Mouse (Mus musculus): ENCODE results near the gene Tigd3. TPM values are rescaled to one million over a fixed set of nuclear protein-coding genes. Genes with fewer than 3 reads are reported as not detected.

Gene Tigd3
- polyA plus RNA-seq, 1 experiment = 0.70 TPM

DNA sequence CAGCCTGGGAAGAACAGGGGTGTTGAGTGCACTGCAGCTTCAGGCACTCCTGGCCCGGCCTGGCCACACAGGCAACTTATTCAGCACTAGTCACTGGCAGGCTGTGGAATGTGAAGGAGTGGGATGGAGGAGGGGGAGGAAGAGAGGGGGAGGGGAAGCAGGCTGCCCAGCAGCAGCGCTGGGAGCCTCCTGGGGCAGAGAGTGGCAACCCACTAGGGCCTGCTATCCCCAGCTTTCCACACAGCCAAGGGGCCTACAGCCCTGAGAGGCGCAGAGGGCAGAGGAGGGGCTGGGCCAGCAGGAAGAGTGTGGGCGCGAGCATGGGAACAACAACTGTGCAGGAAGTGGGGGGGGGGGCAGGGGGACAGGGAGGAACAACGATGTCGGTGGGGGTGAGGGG, 22.7 kb downstream of the Tigd3 start:
- Histone ChIP-seq H3K27ac (ENCODE audit: insufficient read depth, low read depth, low read length) (no peak overlapping the region), H3K4me3 (ENCODE audit: insufficient read depth, low read length) (no peak overlapping the region), H3K4me1 (ENCODE audit: control insufficient read depth, insufficient read depth, low read length) (peaks cover 23% of the 10 kb centered on the region)

DNA sequence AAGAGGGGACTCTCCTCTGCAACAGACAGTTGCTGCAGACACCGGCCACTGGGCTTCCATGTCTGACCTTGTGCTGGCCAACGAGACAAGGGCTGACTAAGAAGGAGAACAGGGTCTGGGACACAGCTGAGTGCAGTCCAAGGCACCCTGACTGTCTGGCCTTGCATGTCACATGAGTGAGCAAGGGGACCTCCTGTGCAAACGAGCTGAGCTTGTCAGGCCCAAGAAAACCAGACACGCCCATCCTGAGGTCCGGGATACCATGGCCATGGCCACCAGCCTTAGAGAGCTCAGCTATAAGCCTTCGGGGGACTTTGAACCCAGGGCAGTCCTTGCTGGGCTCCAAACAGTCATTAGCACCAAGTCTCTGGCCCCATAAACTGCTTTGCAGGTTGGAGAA, 25.9 kb downstream of the Tigd3 start:
- no peak overlapping the region for H3K4me3 ChIP-seq (ENCODE audit: insufficient read depth, low read length)
- H3K4me1 ChIP-seq (ENCODE audit: control insufficient read depth, insufficient read depth, low read length) = peaks cover 8% of the 10 kb centered on the region
- no peak overlapping the region for H3K27ac ChIP-seq (ENCODE audit: insufficient read depth, low read depth, low read length)
- TF ChIP-seq POLR2A (IDR thresholded peaks at IDR 0.05; ENCODE audit: borderline replicate concordance, low read depth, low read length) = no peak
- no peak for TF ChIP-seq CTCF (IDR thresholded peaks at IDR 0.05; ENCODE audit: low read depth, low read length)

More for the DNA sequence above, 22.7 kb downstream of the Tigd3 start:
- TF ChIP-seq POLR2A (IDR thresholded peaks at IDR 0.05; ENCODE audit: borderline replicate concordance, low read depth, low read length) = no peak
- no peak for TF ChIP-seq CTCF (IDR thresholded peaks at IDR 0.05; ENCODE audit: low read depth, low read length)

DNA sequence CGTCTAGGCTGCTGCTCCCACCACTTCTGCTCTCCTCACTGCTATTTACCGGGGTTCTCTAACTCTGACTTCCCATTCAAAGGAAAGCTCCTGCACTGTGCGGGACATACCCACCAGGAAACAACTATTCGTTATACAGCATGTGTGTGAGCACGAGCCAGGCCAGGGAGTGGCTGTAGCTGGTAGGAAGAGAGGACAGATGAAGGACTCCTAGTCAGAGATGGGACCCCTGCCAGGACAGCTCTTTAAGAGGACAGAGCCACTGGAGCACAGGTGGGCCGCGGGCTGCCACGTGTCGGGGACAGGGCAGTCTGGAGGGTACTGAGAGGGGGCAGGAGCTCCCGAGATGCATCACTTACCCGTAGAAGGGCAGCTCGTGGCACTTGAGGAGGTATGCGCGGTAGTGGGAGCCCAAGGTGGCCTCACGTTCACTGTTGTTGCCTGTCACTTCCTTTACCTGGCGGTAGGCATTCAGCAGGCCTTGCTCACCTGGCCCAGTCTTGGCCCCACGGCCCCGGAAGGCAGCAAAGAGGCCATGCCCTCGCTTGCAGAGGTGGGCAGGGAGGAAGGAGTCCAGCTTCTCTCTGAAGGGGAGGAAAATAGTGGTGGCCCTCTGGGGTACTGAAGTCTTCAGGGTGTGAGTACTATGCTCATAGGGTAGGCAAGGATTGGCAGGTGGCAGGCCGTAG, 29.1 kb downstream of the Tigd3 start:
- no peak overlapping the region for H3K4me3 ChIP-seq (ENCODE audit: insufficient read depth, low read length)

DNA sequence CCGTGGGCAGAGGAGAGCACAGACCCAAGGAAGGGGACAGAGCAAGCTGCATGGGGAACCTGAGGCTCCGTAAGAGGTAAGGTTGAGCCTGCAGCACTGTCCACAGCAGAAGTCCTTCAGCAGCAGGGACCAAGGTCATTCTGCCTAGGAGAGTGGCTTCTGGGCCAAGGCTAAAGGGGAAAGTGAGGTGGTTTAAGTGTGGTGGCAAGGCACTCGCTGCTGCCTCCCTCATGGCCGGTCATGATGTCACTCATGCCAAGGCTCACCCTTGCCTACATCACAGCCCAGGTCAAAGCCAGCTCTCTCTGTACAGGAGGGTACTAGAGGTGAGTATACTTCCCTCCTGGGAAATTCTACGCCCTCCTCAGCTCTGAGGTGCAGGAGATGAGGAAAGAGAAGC, 30.2 kb downstream of the Tigd3 start:
- H3K27ac ChIP-seq (ENCODE audit: insufficient read depth, low read depth, low read length) = no peak overlapping the region
- no peak for TF ChIP-seq POLR2A (IDR thresholded peaks at IDR 0.05; ENCODE audit: borderline replicate concordance, low read depth, low read length)
- no peak for TF ChIP-seq CTCF (IDR thresholded peaks at IDR 0.05; ENCODE audit: low read depth, low read length)
- no peaks in the 10 kb centered on the region for H3K4me1 ChIP-seq (ENCODE audit: control insufficient read depth, insufficient read depth, low read length)
- no peak overlapping the region for H3K4me3 ChIP-seq (ENCODE audit: insufficient read depth, low read length)

More for the DNA sequence above, 29.1 kb downstream of the Tigd3 start:
- Histone ChIP-seq H3K27ac (ENCODE audit: insufficient read depth, low read depth, low read length) (no peak overlapping the region), H3K4me1 (ENCODE audit: control insufficient read depth, insufficient read depth, low read length) (no peaks in the 10 kb centered on the region)
- TF ChIP-seq CTCF (IDR thresholded peaks at IDR 0.05; ENCODE audit: low read depth, low read length) = no peak
- TF ChIP-seq POLR2A (IDR thresholded peaks at IDR 0.05; ENCODE audit: borderline replicate concordance, low read depth, low read length) = no peak

DNA sequence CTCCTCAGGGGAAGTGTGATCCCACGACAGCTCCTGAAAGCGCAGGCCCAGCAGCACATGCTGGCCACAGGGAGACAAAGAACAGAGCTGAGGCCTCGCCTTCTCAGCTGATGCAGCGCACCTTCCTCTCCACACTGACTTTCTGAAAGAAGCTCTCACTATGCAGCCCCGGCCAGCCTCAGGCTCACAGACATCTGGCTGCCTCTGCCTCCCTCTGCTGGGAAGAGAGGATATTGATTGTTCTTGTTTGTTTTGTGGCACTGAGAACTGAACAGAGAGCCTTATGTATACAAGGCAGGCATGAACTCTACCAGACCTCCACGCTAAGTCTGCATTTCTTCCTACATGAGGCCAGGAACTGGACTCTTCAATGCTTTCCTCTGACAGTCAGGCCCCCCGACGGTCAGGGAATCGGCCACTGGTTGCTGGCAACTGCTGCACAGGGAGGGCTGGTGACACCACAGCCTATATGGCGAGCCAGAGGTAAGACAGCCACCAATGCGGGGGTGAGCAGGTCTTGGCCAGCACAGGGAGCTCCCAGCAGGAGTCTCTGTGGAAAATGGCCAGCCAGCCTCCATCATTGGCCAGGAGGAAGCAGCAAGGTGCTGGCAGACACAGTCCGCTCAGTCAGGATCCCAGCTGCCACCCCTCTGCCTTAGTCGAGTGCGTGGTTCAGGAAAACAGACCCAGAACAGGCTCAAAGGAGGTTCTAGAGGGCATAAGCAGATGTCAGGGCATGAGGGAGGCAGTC, 31.4 kb downstream of the Tigd3 start:
- TF ChIP-seq CTCF (IDR thresholded peaks at IDR 0.05; ENCODE audit: low read depth, low read length) = no peak
- no peak for TF ChIP-seq POLR2A (IDR thresholded peaks at IDR 0.05; ENCODE audit: borderline replicate concordance, low read depth, low read length)
- H3K4me3 ChIP-seq (ENCODE audit: insufficient read depth, low read length) = no peak overlapping the region
- H3K4me1 ChIP-seq (ENCODE audit: control insufficient read depth, insufficient read depth, low read length) = no peaks in the 10 kb centered on the region
- H3K27ac ChIP-seq (ENCODE audit: insufficient read depth, low read depth, low read length) = no peak overlapping the region

DNA sequence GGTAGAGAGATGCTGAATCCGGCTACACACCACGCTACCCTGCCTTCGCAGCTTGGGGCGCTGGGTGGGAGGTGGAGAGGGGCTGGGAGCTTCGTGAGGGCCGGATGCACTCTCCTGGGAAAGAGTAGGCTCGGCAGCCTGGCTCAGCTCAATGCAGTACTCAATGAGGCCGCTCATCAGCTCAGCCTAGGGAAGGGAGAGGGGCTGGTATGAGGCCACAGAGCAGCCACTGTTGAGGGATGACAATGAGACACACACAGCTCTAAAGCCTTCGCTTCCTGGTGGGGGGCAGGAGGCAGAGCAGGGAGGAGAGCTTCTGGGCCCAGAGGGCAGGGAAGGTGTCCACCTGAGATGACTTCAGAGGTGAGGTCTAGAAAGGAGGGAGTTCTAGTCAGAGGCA, 37.3 kb downstream of the Tigd3 start:
- Histone ChIP-seq H3K27ac (ENCODE audit: insufficient read depth, low read depth, low read length) (no peak overlapping the region), H3K4me3 (ENCODE audit: insufficient read depth, low read length) (no peak overlapping the region), H3K4me1 (ENCODE audit: control insufficient read depth, insufficient read depth, low read length) (peaks cover 10% of the 10 kb centered on the region)
- no peak for TF ChIP-seq POLR2A (IDR thresholded peaks at IDR 0.05; ENCODE audit: borderline replicate concordance, low read depth, low read length)
- TF ChIP-seq CTCF (IDR thresholded peaks at IDR 0.05; ENCODE audit: low read depth, low read length) = no peak

DNA sequence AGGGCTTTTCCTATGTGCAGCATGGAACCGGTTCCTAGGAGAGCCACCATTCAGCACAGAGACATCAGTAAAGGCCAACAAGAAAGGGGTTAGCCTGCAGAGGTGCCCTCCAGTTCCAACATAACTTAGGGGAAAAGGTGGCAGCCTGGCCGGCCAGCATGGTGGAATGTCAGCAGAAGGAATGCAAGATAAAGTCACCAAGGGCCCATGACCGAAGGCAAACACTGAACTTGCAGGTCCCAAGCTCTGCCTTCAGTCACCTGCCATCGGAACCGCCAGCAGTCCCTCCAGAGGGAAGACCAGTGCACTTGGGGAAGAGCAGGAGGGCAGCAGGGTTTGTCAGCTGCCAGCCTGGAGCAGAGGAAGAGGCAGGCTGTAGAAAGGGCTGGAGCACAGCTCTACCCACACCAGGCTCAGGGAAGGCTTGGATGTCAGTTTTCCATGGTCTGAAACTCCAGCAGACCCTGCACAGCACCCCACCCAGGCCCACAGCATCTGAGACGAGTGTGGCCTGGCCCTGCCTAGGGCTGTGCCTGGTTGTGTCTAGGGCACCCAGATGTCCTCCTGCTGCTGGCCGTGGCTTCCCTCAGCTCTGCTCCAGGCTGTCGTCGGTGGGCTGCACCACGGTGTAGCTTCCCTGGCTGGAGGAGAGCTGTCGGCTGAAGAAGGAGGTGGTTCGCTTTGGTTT, 41.8 kb downstream of the Tigd3 start:
- no peak for TF ChIP-seq CTCF (IDR thresholded peaks at IDR 0.05; ENCODE audit: low read depth, low read length)
- no peak for TF ChIP-seq POLR2A (IDR thresholded peaks at IDR 0.05; ENCODE audit: borderline replicate concordance, low read depth, low read length)
- Histone ChIP-seq H3K27ac (ENCODE audit: insufficient read depth, low read depth, low read length) (peak overlapping the region; percentile 31), H3K4me1 (ENCODE audit: control insufficient read depth, insufficient read depth, low read length) (peaks cover 29% of the 10 kb centered on the region), H3K4me3 (ENCODE audit: insufficient read depth, low read length) (no peak overlapping the region)

DNA sequence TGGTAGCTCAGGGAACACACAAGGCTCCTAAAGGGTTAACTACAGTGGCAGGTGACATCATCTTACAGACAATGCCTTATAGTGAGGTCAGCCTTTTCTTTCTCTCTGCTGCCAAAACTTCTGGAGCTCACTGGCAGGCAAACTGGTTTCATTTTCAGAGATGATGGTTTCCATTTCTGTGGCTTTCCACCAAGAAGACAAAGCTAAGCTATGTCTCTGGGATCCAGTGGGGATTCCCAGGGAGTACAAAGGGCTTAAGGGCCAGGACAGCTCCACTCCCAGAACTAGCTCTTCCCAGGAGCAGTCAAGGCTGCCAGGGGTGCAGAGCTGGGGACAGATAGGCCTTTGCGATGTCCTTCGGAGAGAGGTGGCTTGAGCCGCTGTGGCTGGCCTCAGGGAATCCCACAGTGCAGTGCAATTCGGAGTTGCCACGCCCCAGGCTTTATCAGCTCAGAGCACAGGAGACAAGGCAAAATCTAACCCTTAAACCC, 42.4 kb downstream of the Tigd3 start:
- peaks cover 32% of the 10 kb centered on the region for H3K4me1 ChIP-seq (ENCODE audit: control insufficient read depth, insufficient read depth, low read length)

DNA sequence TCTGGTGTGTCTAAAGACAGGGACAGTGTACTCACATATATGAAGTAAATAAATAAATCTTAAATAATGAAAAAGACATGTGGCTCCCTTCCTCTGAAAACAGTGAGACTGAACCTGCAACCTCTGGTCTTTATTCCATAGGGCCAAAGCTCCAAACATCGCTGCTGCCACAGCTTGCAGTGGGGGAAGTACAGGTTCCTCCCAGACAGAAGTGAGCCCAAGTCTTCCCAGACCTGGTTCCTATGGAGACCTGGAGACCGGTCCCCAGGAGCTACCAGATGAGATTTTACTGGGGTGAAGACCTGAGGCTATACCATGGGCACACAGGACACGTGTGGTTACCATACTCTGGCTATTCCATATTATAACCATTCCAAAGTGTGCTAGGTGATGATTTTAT, 43.1 kb downstream of the Tigd3 start:
- Histone ChIP-seq H3K4me1 (ENCODE audit: control insufficient read depth, insufficient read depth, low read length) (peaks cover 32% of the 10 kb centered on the region), H3K27ac (ENCODE audit: insufficient read depth, low read depth, low read length) (peak overlapping the region; percentile 100), H3K4me3 (ENCODE audit: insufficient read depth, low read length) (no peak overlapping the region)
- no peak for TF ChIP-seq CTCF (IDR thresholded peaks at IDR 0.05; ENCODE audit: low read depth, low read length)
- TF ChIP-seq POLR2A (IDR thresholded peaks at IDR 0.05; ENCODE audit: borderline replicate concordance, low read depth, low read length) = no peak

More for the DNA sequence above, 42.4 kb downstream of the Tigd3 start:
- Histone ChIP-seq H3K27ac (ENCODE audit: insufficient read depth, low read depth, low read length) (peak overlapping the region; percentile 31), H3K4me3 (ENCODE audit: insufficient read depth, low read length) (no peak overlapping the region)
- TF ChIP-seq POLR2A (IDR thresholded peaks at IDR 0.05; ENCODE audit: borderline replicate concordance, low read depth, low read length) (no peak), CTCF (IDR thresholded peaks at IDR 0.05; ENCODE audit: low read depth, low read length) (no peak)

Data from bone marrow macrophage, adult 2 months (primary cell).